Comparison of ENCODE assay signal across 14 mouse cellular contexts in genomic region chr11:77466544-77466943, GRCm38 (mm10). TPM values are rescaled to one million over a fixed set of nuclear protein-coding genes. Genes with fewer than 3 reads are reported as not detected.
DNase-seq lines count a peak whose midpoint lies in the region; ATAC-seq and TF ChIP-seq lines count a peak whose summit lies in the region.
"Had no signal": no experiment of that assay in that cellular context is flagged by ENCODE, and none has a peak within 500 bp of the region (broad histone marks: within the 10 kb centered on the region; RNA-seq: fewer than 3 reads in every experiment).

No protein-coding gene starts in this region.

- no peak overlapping the region for H3K9ac ChIP-seq in liver, embryonic 11.5 days (ENCODE audit: low read depth, low read length)
- H3K9ac ChIP-seq in liver, postnatal 0 days (replicated peaks) = no peak overlapping the region
- no peak overlapping the region for H3K9ac ChIP-seq in embryonic facial prominence, embryonic 13.5 days
- H3K9ac ChIP-seq in stomach, embryonic 14.5 days (replicated peaks; ENCODE audit: low read depth, low read length) = no peak overlapping the region
- H3K9ac ChIP-seq: forebrain, embryonic 13.5 days; liver, embryonic 15.5 days; neural tube, embryonic 15.5 days had no signal

- ATAC-seq in liver, embryonic 11.5 days (replicated peaks; ENCODE audit: low FRiP score) = no peak
- ATAC-seq in liver, postnatal 0 days = no peak
- no peak for ATAC-seq in embryonic facial prominence, embryonic 13.5 days (ENCODE audit: insufficient number of reproducible peaks, insufficient read depth, low FRiP score, low TSS enrichment, low read depth)
- ATAC-seq in stomach, embryonic 14.5 days (ENCODE audit: insufficient number of reproducible peaks, insufficient read depth, low FRiP score, low read depth) = no peak
- ATAC-seq in frontal cortex, adult (ENCODE audit: low TSS enrichment) = no peak

- peaks cover 98% of the 10 kb centered on the region for H3K27me3 ChIP-seq in heart, embryonic 10.5 days (ENCODE audit: insufficient read depth, poor library complexity, severe bottlenecking)
- peaks cover 68% of the 10 kb centered on the region for H3K27me3 ChIP-seq in liver, embryonic 11.5 days (replicated peaks; ENCODE audit: control insufficient read depth, insufficient read depth, low read length)
- H3K27me3 ChIP-seq in liver, postnatal 0 days (ENCODE audit: insufficient read depth, low read length) = peaks cover 57% of the 10 kb centered on the region
- H3K27me3 ChIP-seq in embryonic facial prominence, embryonic 13.5 days = peaks cover 82% of the 10 kb centered on the region
- H3K27me3 ChIP-seq in stomach, embryonic 14.5 days (ENCODE audit: control insufficient read depth, insufficient read depth, low read length) = peaks cover 27% of the 10 kb centered on the region

- WGBS in heart, embryonic 10.5 days = 28% methylated on average over 9 of the region's 9 CpGs
- 38% methylated on average over 9 of the region's 9 CpGs for WGBS in liver, embryonic 11.5 days
- 39% methylated on average over 9 of the region's 9 CpGs for WGBS in liver, postnatal 0 days (ENCODE audit: insufficient replicate concordance)
- WGBS in embryonic facial prominence, embryonic 13.5 days = 29% methylated on average over 9 of the region's 9 CpGs
- 34% methylated on average over 9 of the region's 9 CpGs for WGBS in stomach, embryonic 14.5 days

- no peak for TF ChIP-seq CTCF in liver, postnatal 0 days (IDR thresholded peaks at IDR 0.05; ENCODE audit: low read depth)

- peak overlapping the region; percentile 58 for H3K4me2 ChIP-seq in liver, embryonic 11.5 days
- no peak overlapping the region for H3K4me2 ChIP-seq in liver, postnatal 0 days (ENCODE audit: low read depth, low read length)
- H3K4me2 ChIP-seq in embryonic facial prominence, embryonic 13.5 days = peak overlapping the region; percentile 37; the same call in 1 of the 2 replicates
- 0 out of 2 replicates have a peak overlapping the region, but pooled peaks have one; percentile 16 for H3K4me2 ChIP-seq in stomach, embryonic 14.5 days (replicated peaks; ENCODE audit: low read depth, low read length)
- H3K4me2 ChIP-seq: forebrain, embryonic 13.5 days; neural tube, embryonic 15.5 days had no signal

- H3K9me3 ChIP-seq in heart, embryonic 10.5 days = no peaks in the 10 kb centered on the region
- H3K9me3 ChIP-seq in liver, embryonic 11.5 days (ENCODE audit: control insufficient read depth, low read length) = no peaks in the 10 kb centered on the region
- no peaks in the 10 kb centered on the region for H3K9me3 ChIP-seq in liver, postnatal 0 days (ENCODE audit: low read length)
- H3K9me3 ChIP-seq in embryonic facial prominence, embryonic 13.5 days = no peaks in the 10 kb centered on the region
- no peaks in the 10 kb centered on the region for H3K9me3 ChIP-seq in stomach, embryonic 14.5 days (ENCODE audit: control insufficient read depth, low read depth, low read length)
- H3K9me3 ChIP-seq: forebrain, embryonic 13.5 days; liver, embryonic 15.5 days; neural tube, embryonic 15.5 days had no signal

- peaks cover 27% of the 10 kb centered on the region for H3K36me3 ChIP-seq in heart, embryonic 10.5 days
- peaks cover 4% of the 10 kb centered on the region; the same call in 1 of the 2 replicates for H3K36me3 ChIP-seq in liver, embryonic 11.5 days (ENCODE audit: control insufficient read depth, insufficient read depth, low read length)
- H3K36me3 ChIP-seq in liver, postnatal 0 days (replicated peaks; ENCODE audit: insufficient read depth, low read length) = no peaks in the 10 kb centered on the region
- H3K36me3 ChIP-seq in embryonic facial prominence, embryonic 13.5 days = peaks cover 12% of the 10 kb centered on the region
- peaks cover 9% of the 10 kb centered on the region; the same call in 1 of the 2 replicates for H3K36me3 ChIP-seq in stomach, embryonic 14.5 days (ENCODE audit: control insufficient read depth, insufficient read depth, low read length)
- H3K36me3 ChIP-seq: liver, embryonic 15.5 days had no signal

- TF ChIP-seq EP300 in liver, postnatal 0 days (IDR thresholded peaks at IDR 0.05; ENCODE audit: low read depth) = no peak

- H3K4me1 ChIP-seq in heart, embryonic 10.5 days = peaks cover 61% of the 10 kb centered on the region
- peaks cover 18% of the 10 kb centered on the region for H3K4me1 ChIP-seq in liver, embryonic 11.5 days (replicated peaks; ENCODE audit: control insufficient read depth, insufficient read depth, low read length)
- peaks cover 18% of the 10 kb centered on the region for H3K4me1 ChIP-seq in liver, postnatal 0 days (ENCODE audit: insufficient read depth)
- H3K4me1 ChIP-seq in embryonic facial prominence, embryonic 13.5 days = peaks cover 17% of the 10 kb centered on the region
- H3K4me1 ChIP-seq in stomach, embryonic 14.5 days (ENCODE audit: control insufficient read depth, insufficient read depth, low read length) = 0 out of 2 replicates have a peak, but pooled peaks cover 6% of the 10 kb centered on the region

- H3K4me3 ChIP-seq in heart, embryonic 10.5 days = peak overlapping the region; percentile 38
- no peak overlapping the region; the same call in 1 of the 2 replicates for H3K4me3 ChIP-seq in liver, embryonic 11.5 days (ENCODE audit: low read depth, low read length)
- H3K4me3 ChIP-seq in liver, postnatal 0 days (ENCODE audit: low read depth, low read length) = no peak overlapping the region
- H3K4me3 ChIP-seq in embryonic facial prominence, embryonic 13.5 days = no peak overlapping the region
- H3K4me3 ChIP-seq in stomach, embryonic 14.5 days (ENCODE audit: low read depth, low read length) = no peak overlapping the region
- H3K4me3 ChIP-seq: forebrain, embryonic 13.5 days; liver, embryonic 15.5 days; neural tube, embryonic 15.5 days had no signal

- H3K27ac ChIP-seq in heart, embryonic 10.5 days = peak overlapping the region; percentile 43; the same call in 1 of the 2 replicates
- no peak overlapping the region for H3K27ac ChIP-seq in liver, embryonic 11.5 days (ENCODE audit: low read depth, low read length)
- no peak overlapping the region for H3K27ac ChIP-seq in liver, postnatal 0 days (ENCODE audit: low read depth)
- H3K27ac ChIP-seq in embryonic facial prominence, embryonic 13.5 days = no peak overlapping the region
- no peak overlapping the region for H3K27ac ChIP-seq in stomach, embryonic 14.5 days (ENCODE audit: low read length)
- H3K27ac ChIP-seq: forebrain, embryonic 13.5 days; liver, embryonic 15.5 days; macrophage; neural tube, embryonic 15.5 days had no signal

- DNase-seq in heart, embryonic 10.5 days (ENCODE audit: low spot score) = no peak
- no peak for DNase-seq in heart, adult 8-10 months (ENCODE audit: low spot score)
- DNase-seq in liver, embryonic 11.5 days (ENCODE audit: low spot score) = no peak
- no peak for DNase-seq in liver, postnatal 0 days
- no peak for DNase-seq in layer of hippocampus, postnatal 14 days (ENCODE audit: low spot score in 2 of 2)
- DNase-seq: cerebellum, adult 9-10 months had no signal

RNA-seq across cellular contexts. Expression of gene Coro6, which starts 4.3 kb away (rescaled TPM):
- 15.9 and 24.4 TPM in 2 replicates for polyA plus RNA-seq in heart, embryonic 10.5 days (2016; fragmentation: Nextera tagmentation; extraction: Ambion mirVana)
- total RNA-seq in heart, adult 8-10 months (2022) = 100 to 1,000 TPM; 221 to 251 (median 232) TPM
- 0.35 and 0.40 TPM in 2 replicates for polyA plus RNA-seq in liver, embryonic 11.5 days (2014; fragmentation: Nextera tagmentation; extraction: Ambion mirVana)
- 0.05 and 0.38 TPM in 2 replicates for polyA plus RNA-seq in liver, postnatal 0 days (2015; fragmentation: Nextera tagmentation; extraction: Ambion mirVana)
- polyA plus RNA-seq in embryonic facial prominence, embryonic 13.5 days (2015; fragmentation: Nextera tagmentation; extraction: Ambion mirVana) = 0.10 and 0.40 TPM in 2 replicates
- 0.09 and 0.43 TPM in 2 replicates for polyA plus RNA-seq in stomach, embryonic 14.5 days (2014; fragmentation: Nextera tagmentation; extraction: Ambion mirVana)
- total RNA-seq in layer of hippocampus, postnatal 14 days (2021) = 10 to 100 TPM; 11.4 to 17.0 TPM
- polyA plus RNA-seq: macrophage had no signal

RNA-seq across cellular contexts. Expression of gene Ankrd13b, which starts 22.9 kb away (rescaled TPM):
- polyA plus RNA-seq in heart, embryonic 10.5 days (2016; fragmentation: Nextera tagmentation; extraction: Ambion mirVana) = 2.5 and 3.5 TPM in 2 replicates
- 10 to 100 TPM in 2 of 4 experiments, 1 to 10 TPM in 2; 7.5 to 11.6 (median 9.9) TPM for total RNA-seq in heart, adult 8-10 months (2022)
- 4.4 and 5.6 TPM in 2 replicates for polyA plus RNA-seq in liver, embryonic 11.5 days (2014; fragmentation: Nextera tagmentation; extraction: Ambion mirVana)
- 0.53 and 0.72 TPM in 2 replicates for polyA plus RNA-seq in liver, postnatal 0 days (2015; fragmentation: Nextera tagmentation; extraction: Ambion mirVana)
- polyA plus RNA-seq in embryonic facial prominence, embryonic 13.5 days (2015; fragmentation: Nextera tagmentation; extraction: Ambion mirVana) = 8.5 and 10.4 TPM in 2 replicates
- polyA plus RNA-seq in stomach, embryonic 14.5 days (2014; fragmentation: Nextera tagmentation; extraction: Ambion mirVana) = 7.1 TPM in 2 replicates
- 100 to 1,000 TPM; 122 TPM for total RNA-seq in layer of hippocampus, postnatal 14 days (2021)
- total RNA-seq: monocyte, adult 5-6 weeks had no signal

RNA-seq across cellular contexts. Expression of gene Git1, which starts 26.8 kb away (rescaled TPM):
- polyA plus RNA-seq in heart, embryonic 10.5 days (2016; fragmentation: Nextera tagmentation; extraction: Ambion mirVana) = 9.0 and 11.9 TPM in 2 replicates
- 10 to 100 TPM; 53.5 to 63.3 (median 57.1) TPM for total RNA-seq in heart, adult 8-10 months (2022)
- 10.1 and 14.1 TPM in 2 replicates for polyA plus RNA-seq in liver, embryonic 11.5 days (2014; fragmentation: Nextera tagmentation; extraction: Ambion mirVana)
- polyA plus RNA-seq in liver, postnatal 0 days (2015; fragmentation: Nextera tagmentation; extraction: Ambion mirVana) = 2.1 and 2.5 TPM in 2 replicates
- polyA plus RNA-seq in embryonic facial prominence, embryonic 13.5 days (2015; fragmentation: Nextera tagmentation; extraction: Ambion mirVana) = 10.8 and 11.1 TPM in 2 replicates
- 15.1 and 18.1 TPM in 2 replicates for polyA plus RNA-seq in stomach, embryonic 14.5 days (2014; fragmentation: Nextera tagmentation; extraction: Ambion mirVana)
- 100 to 1,000 TPM; 164 to 177 TPM for total RNA-seq in layer of hippocampus, postnatal 14 days (2021)

RNA-seq across cellular contexts. Expression of gene Abhd15, which starts 48.4 kb away (rescaled TPM):
- 1.6 and 1.9 TPM in 2 replicates for polyA plus RNA-seq in heart, embryonic 10.5 days (2016; fragmentation: Nextera tagmentation; extraction: Ambion mirVana)
- 1 to 10 TPM; 1.7 to 3.2 (median 2.2) TPM for total RNA-seq in heart, adult 8-10 months (2022)
- 3.9 and 4.2 TPM in 2 replicates for polyA plus RNA-seq in liver, embryonic 11.5 days (2014; fragmentation: Nextera tagmentation; extraction: Ambion mirVana)
- polyA plus RNA-seq in liver, postnatal 0 days (2015; fragmentation: Nextera tagmentation; extraction: Ambion mirVana) = 16.2 and 18.5 TPM in 2 replicates
- polyA plus RNA-seq in embryonic facial prominence, embryonic 13.5 days (2015; fragmentation: Nextera tagmentation; extraction: Ambion mirVana) = 2.0 and 2.2 TPM in 2 replicates
- 1.8 and 1.9 TPM in 2 replicates for polyA plus RNA-seq in stomach, embryonic 14.5 days (2014; fragmentation: Nextera tagmentation; extraction: Ambion mirVana)
- total RNA-seq in layer of hippocampus, postnatal 14 days (2021) = 1 to 10 TPM; 1.9 to 2.4 TPM

RNA-seq across cellular contexts. Expression of gene Trp53i13, which starts 49.2 kb away (rescaled TPM):
- polyA plus RNA-seq in heart, embryonic 10.5 days (2016; fragmentation: Nextera tagmentation; extraction: Ambion mirVana) = 25.2 and 30.2 TPM in 2 replicates
- 10 to 100 TPM; 10.5 to 12.4 (median 11.4) TPM for total RNA-seq in heart, adult 8-10 months (2022)
- polyA plus RNA-seq in liver, embryonic 11.5 days (2014; fragmentation: Nextera tagmentation; extraction: Ambion mirVana) = 16.2 and 17.9 TPM in 2 replicates
- polyA plus RNA-seq in liver, postnatal 0 days (2015; fragmentation: Nextera tagmentation; extraction: Ambion mirVana) = 4.8 and 5.4 TPM in 2 replicates
- 54.7 and 55.2 TPM in 2 replicates for polyA plus RNA-seq in embryonic facial prominence, embryonic 13.5 days (2015; fragmentation: Nextera tagmentation; extraction: Ambion mirVana)
- 32.8 and 38.7 TPM in 2 replicates for polyA plus RNA-seq in stomach, embryonic 14.5 days (2014; fragmentation: Nextera tagmentation; extraction: Ambion mirVana)
- 1 to 10 TPM; 5.8 to 6.7 TPM for total RNA-seq in layer of hippocampus, postnatal 14 days (2021)
- total RNA-seq: monocyte, adult 5-6 weeks had no signal

Comparison
In these comparisons a context has a peak if more than half of its experiments do, and no peak if none do; other contexts are left out.
1. RNA of gene Coro6, which starts 4.3 kb away (polyA plus RNA-seq): 15.9 to 24.4 TPM in heart, embryonic 10.5 days; 0.35 to 0.40 TPM in liver, embryonic 11.5 days, 0.10 to 0.40 TPM in embryonic facial prominence, embryonic 13.5 days, 0.09 to 0.43 TPM in stomach, embryonic 14.5 days and 0.05 to 0.38 TPM in liver, postnatal 0 days; every median in the first group is over 10 times any median in the second.